Mouse (Mus musculus): ENCODE results near the gene Paip2b. TPM values are rescaled to one million over a fixed set of nuclear protein-coding genes. Genes with fewer than 3 reads are reported as not detected.

The Paip2b gene
- total and polyA plus RNA-seq, 3 experiments: 18.4 to 21.0 TPM; not detected in 1

DNA sequence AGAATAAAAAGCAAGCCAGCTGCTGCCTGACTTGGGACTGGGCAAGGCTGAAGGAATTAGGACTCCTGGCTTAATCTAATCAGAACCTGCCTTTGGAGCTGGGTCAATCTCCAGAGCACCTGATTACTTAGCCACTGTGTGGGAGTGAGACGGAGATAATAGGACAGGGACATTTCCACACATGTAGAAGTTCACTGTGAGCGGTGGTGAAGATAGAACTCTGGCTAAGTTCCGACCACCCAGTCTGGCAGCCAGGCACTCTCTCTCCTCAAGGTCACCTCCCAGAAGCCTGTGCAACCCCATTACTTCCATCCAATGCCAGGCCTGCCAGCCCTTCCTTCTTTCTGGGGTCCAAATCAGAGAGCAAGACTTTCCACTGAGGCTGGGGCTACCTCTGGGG lies 64.6 kb downstream of the Paip2b start:
- no peak for DNase-seq (ENCODE audit: low read depth, low spot score)
- 0 out of 4 replicates have a peak, but pooled peaks cover 0 to 2% of the 10 kb centered on the region in 2 experiments for H3K36me3 ChIP-seq (ENCODE audit: control insufficient read depth in 1 of 2, insufficient read depth in 2 of 2, low read length in 2 of 2)
- no peak for TF ChIP-seq CTCF (IDR thresholded peaks at IDR 0.05 in 2 of 3, conservative IDR thresholded peaks at IDR 0.05 in 1 of 3; ENCODE audit: control insufficient read depth in 1 of 3, insufficient read depth in 1 of 3, low read depth in 2 of 3, low read length in 3 of 3, poor library complexity in 1 of 3, severe bottlenecking in 1 of 3)
- TF ChIP-seq E2F4 (IDR thresholded peaks at IDR 0.05; ENCODE audit: borderline replicate concordance, low read depth, low read length): no peak
- no peak for TF ChIP-seq MYC (IDR thresholded peaks at IDR 0.05; ENCODE audit: low read depth, low read length)
- no peak for TF ChIP-seq ELF1 (IDR thresholded peaks at IDR 0.05; ENCODE audit: low read depth, low read length)
- TF ChIP-seq TAL1 (IDR thresholded peaks at IDR 0.05; ENCODE audit: low read length): no peak
- TF ChIP-seq CHD2 (IDR thresholded peaks at IDR 0.05; ENCODE audit: low read length): no peak
- no peak for TF ChIP-seq MAFK (IDR thresholded peaks at IDR 0.05; ENCODE audit: borderline replicate concordance, low read depth, low read length)
- TF ChIP-seq KAT2A (conservative IDR thresholded peaks at IDR 0.05; ENCODE audit: low read depth, low read length): no peak
- TF ChIP-seq RCOR1 (IDR thresholded peaks at IDR 0.05; ENCODE audit: low read depth, low read length): no peak
- no peak for TF ChIP-seq HCFC1 (IDR thresholded peaks at IDR 0.05; ENCODE audit: low read depth, low read length)
- no peak for TF ChIP-seq MAX (IDR thresholded peaks at IDR 0.05; ENCODE audit: low read length)
- TF ChIP-seq TCF12 (IDR thresholded peaks at IDR 0.05; ENCODE audit: low read depth, low read length): no peak
- no peak for TF ChIP-seq TBP (IDR thresholded peaks at IDR 0.05; ENCODE audit: low read depth, low read length)
- TF ChIP-seq GATA1 (IDR thresholded peaks at IDR 0.05; ENCODE audit: low read depth, low read length): no peak
- TF ChIP-seq NRF1 (IDR thresholded peaks at IDR 0.05; ENCODE audit: insufficient read depth, low read depth, low read length, poor library complexity, severe bottlenecking): no peak
- TF ChIP-seq MYB (IDR thresholded peaks at IDR 0.05; ENCODE audit: low read depth, low read length): no peak

DNA sequence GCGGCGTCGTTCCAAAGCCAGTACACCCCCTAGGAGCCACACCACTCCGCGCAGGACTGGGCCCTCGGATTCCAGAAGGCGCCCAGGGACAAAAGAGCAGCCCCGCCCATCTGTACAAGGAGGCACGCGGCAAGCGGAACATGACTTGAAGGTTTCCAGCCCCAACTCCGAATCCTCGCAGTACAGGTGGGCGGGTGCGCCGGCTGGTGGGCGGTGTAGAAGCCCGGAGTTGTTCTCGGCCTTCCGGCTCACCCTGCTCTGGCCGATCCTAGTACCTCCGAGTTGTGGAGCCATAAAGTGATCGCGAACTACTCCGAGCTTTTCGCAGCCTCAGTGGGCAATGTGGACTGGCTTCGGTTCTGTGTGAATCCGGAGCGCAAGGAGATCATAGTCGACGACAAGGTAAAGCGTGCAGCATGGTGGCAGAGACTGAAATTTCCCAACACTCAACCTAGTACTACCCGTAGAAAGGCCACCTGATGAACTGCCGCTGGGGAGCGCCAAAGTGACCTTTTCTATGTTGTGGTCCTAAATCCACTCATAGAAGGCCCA lies 68.6 kb downstream of the Paip2b start:
- Histone ChIP-seq H3K36me3 (ENCODE audit: control insufficient read depth in 1 of 2, insufficient read depth in 2 of 2, low read length in 2 of 2) (no peaks in the 10 kb centered on the region), H3K9me3 (replicated peaks; ENCODE audit: insufficient read depth, low read length) (no peaks in the 10 kb centered on the region), H3K9ac (ENCODE audit: control insufficient read depth, low read depth, low read length, poor library complexity, severe bottlenecking) (no peak overlapping the region), H3K27me3 (ENCODE audit: control insufficient read depth in 1 of 2, insufficient read depth in 2 of 2, low read length in 2 of 2) (no peaks in the 10 kb centered on the region), H3K4me1 (ENCODE audit: control insufficient read depth in 1 of 2, insufficient read depth in 2 of 2, low read length in 2 of 2) (no peaks in the 10 kb centered on the region), H3K27ac (ENCODE audit: control insufficient read depth, low read depth, low read length) (no peak overlapping the region), H3K79me2 (ENCODE audit: control insufficient read depth, insufficient read depth, low read length, poor library complexity) (no peaks in the 10 kb centered on the region), H3K4me3 (ENCODE audit: control insufficient read depth in 1 of 2, insufficient read depth in 1 of 2, low read depth in 2 of 2, low read length in 2 of 2) (no peak overlapping the region)
- TF ChIP-seq MAZ (IDR thresholded peaks at IDR 0.05; ENCODE audit: low read depth, low read length): no peak
- no peak for TF ChIP-seq MXI1 (IDR thresholded peaks at IDR 0.05; ENCODE audit: low read depth, low read length)
- TF ChIP-seq POLR2AphosphoS2 (IDR thresholded peaks at IDR 0.05; ENCODE audit: low read length): no peak
- no peak for TF ChIP-seq MEF2A (IDR thresholded peaks at IDR 0.05; ENCODE audit: extremely low read depth, insufficient replicate concordance, low read depth, low read length, poor library complexity, severe bottlenecking)
- TF ChIP-seq POLR2AphosphoS5 (IDR thresholded peaks at IDR 0.05; ENCODE audit: borderline replicate concordance, low read depth, low read length): no peak
- TF ChIP-seq RAD21 (IDR thresholded peaks at IDR 0.05; ENCODE audit: low read depth, low read length): no peak
- no peak for TF ChIP-seq USF2 (IDR thresholded peaks at IDR 0.05; ENCODE audit: borderline replicate concordance in 1 of 2, insufficient read depth in 1 of 2, low read depth in 1 of 2, low read length in 2 of 2)
- no peak for TF ChIP-seq TCF12 (IDR thresholded peaks at IDR 0.05; ENCODE audit: low read depth, low read length)
- no peak for TF ChIP-seq MYC (IDR thresholded peaks at IDR 0.05; ENCODE audit: low read depth, low read length)
- no peak for TF ChIP-seq JUND (IDR thresholded peaks at IDR 0.05; ENCODE audit: low read depth, low read length)
- DNase-seq (ENCODE audit: low read depth, low spot score): no peak

More for the DNA sequence above, 64.6 kb downstream of the Paip2b start:
- no peaks in the 10 kb centered on the region for H3K79me2 ChIP-seq (ENCODE audit: control insufficient read depth, insufficient read depth, low read length, poor library complexity)
- no peak overlapping the region for H3K9ac ChIP-seq (ENCODE audit: control insufficient read depth, low read depth, low read length, poor library complexity, severe bottlenecking)
- H3K4me3 ChIP-seq (ENCODE audit: control insufficient read depth in 1 of 2, insufficient read depth in 1 of 2, low read depth in 2 of 2, low read length in 2 of 2): no peak overlapping the region
- H3K27ac ChIP-seq (ENCODE audit: control insufficient read depth, low read depth, low read length): no peak overlapping the region
- no peaks in the 10 kb centered on the region for H3K4me1 ChIP-seq (ENCODE audit: control insufficient read depth in 1 of 2, insufficient read depth in 2 of 2, low read length in 2 of 2)
- no peaks in the 10 kb centered on the region for H3K9me3 ChIP-seq (replicated peaks; ENCODE audit: insufficient read depth, low read length)
- no peaks in the 10 kb centered on the region for H3K27me3 ChIP-seq (ENCODE audit: control insufficient read depth in 1 of 2, insufficient read depth in 2 of 2, low read length in 2 of 2)

Measured in MEL (cell line).